Mouse (Mus musculus): ENCODE measurements around the gene Edem3. TPM values are rescaled to one million over a fixed set of nuclear protein-coding genes. Genes with fewer than 3 reads are reported as not detected.

Gene Edem3
- polyA plus RNA-seq, 1 experiment: 3.6 TPM

- no peak for TF ChIP-seq CTCF (IDR thresholded peaks at IDR 0.05; ENCODE audit: control insufficient read depth, insufficient read depth, insufficient replicate concordance, low read depth, low read length)
- no peak for TF ChIP-seq POLR2A (IDR thresholded peaks at IDR 0.05; ENCODE audit: control insufficient read depth, low read depth, low read length)
- H3K27me3 ChIP-seq (ENCODE audit: control insufficient read depth, insufficient read depth, low read length): no peaks in the 10 kb centered on the region
- no peak overlapping the region for H3K27ac ChIP-seq (ENCODE audit: control insufficient read depth, insufficient read depth, low read depth, low read length)
- H3K4me1 ChIP-seq (ENCODE audit: control insufficient read depth, insufficient read depth, low read length): no peaks in the 10 kb centered on the region; the same call in 1 of the 2 replicates
- no peak overlapping the region for H3K4me3 ChIP-seq (ENCODE audit: control insufficient read depth, low read depth, low read length)
- no peaks in the 10 kb centered on the region; the same call in 1 of the 2 replicates for H3K36me3 ChIP-seq (ENCODE audit: control insufficient read depth, insufficient read depth, low read length)
Observed at GRCm38 (mm10) chr1:151758301-151758700, 3.1 kb downstream of the Edem3 start.

DNA sequence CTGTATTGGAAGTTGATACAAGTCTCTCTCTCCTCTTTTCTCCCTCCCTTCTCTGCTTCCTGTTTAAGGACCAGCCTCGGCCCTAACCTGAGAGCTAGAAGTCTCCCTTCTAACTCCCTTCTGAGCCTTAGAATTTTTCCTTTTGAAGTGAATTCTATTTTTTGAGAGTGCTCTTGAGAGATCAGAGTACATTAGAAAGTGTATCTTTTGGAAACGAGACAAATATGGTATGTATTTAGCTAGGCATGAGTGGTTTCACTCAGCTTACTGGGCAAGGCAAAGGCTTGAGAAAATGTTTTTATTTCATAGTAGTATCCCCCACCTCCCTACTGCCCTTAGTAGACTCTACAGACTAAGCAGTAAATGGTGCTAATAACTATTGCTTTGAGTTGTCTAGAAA is 3.8 kb downstream of the Edem3 start:
- H3K27me3 ChIP-seq (ENCODE audit: control insufficient read depth, insufficient read depth, low read length): no peaks in the 10 kb centered on the region
- H3K4me3 ChIP-seq (ENCODE audit: control insufficient read depth, low read depth, low read length): no peak overlapping the region
- no peak overlapping the region for H3K27ac ChIP-seq (ENCODE audit: control insufficient read depth, insufficient read depth, low read depth, low read length)
- no peaks in the 10 kb centered on the region; the same call in 1 of the 2 replicates for H3K36me3 ChIP-seq (ENCODE audit: control insufficient read depth, insufficient read depth, low read length)
- TF ChIP-seq CTCF (IDR thresholded peaks at IDR 0.05; ENCODE audit: control insufficient read depth, insufficient read depth, insufficient replicate concordance, low read depth, low read length) (no peak), POLR2A (IDR thresholded peaks at IDR 0.05; ENCODE audit: control insufficient read depth, low read depth, low read length) (no peak)
- H3K4me1 ChIP-seq (ENCODE audit: control insufficient read depth, insufficient read depth, low read length): no peaks in the 10 kb centered on the region; the same call in 1 of the 2 replicates

- H3K36me3 ChIP-seq (ENCODE audit: control insufficient read depth, insufficient read depth, low read length): no peaks in the 10 kb centered on the region; the same call in 1 of the 2 replicates
- H3K27ac ChIP-seq (ENCODE audit: control insufficient read depth, insufficient read depth, low read depth, low read length): no peak overlapping the region
- H3K4me3 ChIP-seq (ENCODE audit: control insufficient read depth, low read depth, low read length): no peak overlapping the region
Observed at GRCm38 (mm10) chr1:151764236-151764635, 9.1 kb downstream of the Edem3 start.

DNA sequence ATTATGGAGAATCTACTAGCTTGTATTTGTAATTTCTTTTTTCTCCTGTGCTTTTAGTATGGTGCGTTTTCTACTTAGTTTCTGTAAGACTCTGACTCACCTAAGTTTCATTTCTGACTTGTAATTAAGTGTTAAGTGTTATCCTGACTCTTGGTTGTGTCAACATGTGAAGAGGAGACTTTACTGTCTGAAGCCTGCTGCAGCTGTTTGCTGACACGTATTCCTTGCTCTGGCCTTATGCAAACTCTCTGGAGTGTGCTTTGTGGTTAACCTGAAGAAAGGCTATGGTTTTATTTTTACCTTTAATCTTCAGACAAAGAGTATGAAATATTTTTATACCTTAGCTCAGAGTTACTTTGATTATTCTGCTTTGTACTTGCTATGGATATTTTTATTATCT is 11.0 kb downstream of the Edem3 start:
- TF ChIP-seq POLR2A (IDR thresholded peaks at IDR 0.05; ENCODE audit: control insufficient read depth, low read depth, low read length): no peak
- TF ChIP-seq CTCF (IDR thresholded peaks at IDR 0.05; ENCODE audit: control insufficient read depth, insufficient read depth, insufficient replicate concordance, low read depth, low read length): no peak
- Histone ChIP-seq H3K27ac (ENCODE audit: control insufficient read depth, insufficient read depth, low read depth, low read length) (no peak overlapping the region), H3K4me3 (ENCODE audit: control insufficient read depth, low read depth, low read length) (no peak overlapping the region), H3K27me3 (ENCODE audit: control insufficient read depth, insufficient read depth, low read length) (no peaks in the 10 kb centered on the region), H3K36me3 (ENCODE audit: control insufficient read depth, insufficient read depth, low read length) (no peaks in the 10 kb centered on the region), H3K4me1 (ENCODE audit: control insufficient read depth, insufficient read depth, low read length) (no peaks in the 10 kb centered on the region)

More at GRCm38 (mm10) chr1:151764236-151764635, 9.1 kb downstream of the Edem3 start:
- TF ChIP-seq CTCF (IDR thresholded peaks at IDR 0.05; ENCODE audit: control insufficient read depth, insufficient read depth, insufficient replicate concordance, low read depth, low read length): no peak
- TF ChIP-seq POLR2A (IDR thresholded peaks at IDR 0.05; ENCODE audit: control insufficient read depth, low read depth, low read length): no peak
- no peaks in the 10 kb centered on the region for H3K4me1 ChIP-seq (ENCODE audit: control insufficient read depth, insufficient read depth, low read length)
- H3K27me3 ChIP-seq (ENCODE audit: control insufficient read depth, insufficient read depth, low read length): no peaks in the 10 kb centered on the region

- Histone ChIP-seq H3K4me3 (ENCODE audit: control insufficient read depth, low read depth, low read length) (no peak overlapping the region), H3K4me1 (ENCODE audit: control insufficient read depth, insufficient read depth, low read length) (no peaks in the 10 kb centered on the region), H3K27ac (ENCODE audit: control insufficient read depth, insufficient read depth, low read depth, low read length) (no peak overlapping the region), H3K36me3 (ENCODE audit: control insufficient read depth, insufficient read depth, low read length) (no peaks in the 10 kb centered on the region), H3K27me3 (ENCODE audit: control insufficient read depth, insufficient read depth, low read length) (no peaks in the 10 kb centered on the region)
- TF ChIP-seq POLR2A (IDR thresholded peaks at IDR 0.05; ENCODE audit: control insufficient read depth, low read depth, low read length) (no peak), CTCF (IDR thresholded peaks at IDR 0.05; ENCODE audit: control insufficient read depth, insufficient read depth, insufficient replicate concordance, low read depth, low read length) (no peak)
Observed at GRCm38 (mm10) chr1:151766976-151767654, 11.9 kb downstream of the Edem3 start.

DNA sequence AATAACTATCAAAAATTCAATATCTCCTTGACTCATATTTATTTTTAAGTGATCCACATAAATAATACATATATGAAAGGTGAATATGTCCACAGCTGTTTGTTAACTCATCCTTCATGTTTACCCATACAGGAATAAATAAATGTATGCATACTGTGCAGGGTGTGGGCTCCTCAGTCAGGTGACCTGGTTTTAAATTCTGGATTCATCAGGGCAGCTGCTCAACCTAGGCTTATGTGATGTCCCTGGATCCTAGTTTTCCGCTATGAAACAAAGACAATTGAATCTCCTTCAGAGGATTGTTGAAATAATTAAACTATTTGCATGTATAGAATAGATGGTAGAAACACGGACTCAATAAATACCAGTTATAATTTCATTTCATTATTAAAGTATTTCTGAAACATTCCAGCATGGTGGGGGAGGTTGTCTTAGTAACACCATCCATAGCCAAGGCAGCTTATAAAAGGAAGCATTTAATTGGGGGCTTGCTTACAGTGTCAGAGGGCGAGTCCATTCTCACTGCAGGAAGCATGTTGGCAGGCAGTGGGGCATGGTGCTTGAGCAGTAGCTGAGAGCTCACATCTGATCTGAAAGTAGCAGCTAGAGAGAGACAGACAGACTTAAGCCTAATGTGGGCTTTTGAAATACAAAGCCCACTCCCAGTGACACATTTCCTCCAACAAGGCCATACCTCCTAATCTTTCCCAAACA is 14.2 kb downstream of the Edem3 start:
- no peaks in the 10 kb centered on the region for H3K4me1 ChIP-seq (ENCODE audit: control insufficient read depth, insufficient read depth, low read length)
- H3K4me3 ChIP-seq (ENCODE audit: control insufficient read depth, low read depth, low read length): no peak overlapping the region
- no peaks in the 10 kb centered on the region for H3K27me3 ChIP-seq (ENCODE audit: control insufficient read depth, insufficient read depth, low read length)
- H3K27ac ChIP-seq (ENCODE audit: control insufficient read depth, insufficient read depth, low read depth, low read length): no peak overlapping the region
- TF ChIP-seq POLR2A (IDR thresholded peaks at IDR 0.05; ENCODE audit: control insufficient read depth, low read depth, low read length): no peak
- no peaks in the 10 kb centered on the region for H3K36me3 ChIP-seq (ENCODE audit: control insufficient read depth, insufficient read depth, low read length)

- H3K27ac ChIP-seq (ENCODE audit: control insufficient read depth, insufficient read depth, low read depth, low read length): no peak overlapping the region
- no peaks in the 10 kb centered on the region for H3K27me3 ChIP-seq (ENCODE audit: control insufficient read depth, insufficient read depth, low read length)
- peaks cover 1% of the 10 kb centered on the region; the same call in 1 of the 2 replicates for H3K36me3 ChIP-seq (ENCODE audit: control insufficient read depth, insufficient read depth, low read length)
- TF ChIP-seq CTCF (IDR thresholded peaks at IDR 0.05; ENCODE audit: control insufficient read depth, insufficient read depth, insufficient replicate concordance, low read depth, low read length) (no peak), POLR2A (IDR thresholded peaks at IDR 0.05; ENCODE audit: control insufficient read depth, low read depth, low read length) (no peak)
- H3K4me1 ChIP-seq (ENCODE audit: control insufficient read depth, insufficient read depth, low read length): no peaks in the 10 kb centered on the region
- H3K4me3 ChIP-seq (ENCODE audit: control insufficient read depth, low read depth, low read length): no peak overlapping the region
Observed at GRCm38 (mm10) chr1:151777616-151778015, 22.4 kb downstream of the Edem3 start.

Measured in testis, adult 2 months (tissue).